Mouse (Mus musculus) stomach, embryonic 14.5 days (tissue): ENCODE measurements around the gene Fxr2. TPM values are rescaled to one million over a fixed set of nuclear protein-coding genes. Genes with fewer than 3 reads are reported as not detected.
A peak's percentile ranks its signal among the peaks of the same experiment; 100 is the strongest.

Experiments used
- ATAC-seq: fragments of 200-750 bp; cut with Nextera tagmentation; 2 replicates; pipeline ENCODE4 v1.8.0; 2017; ENCODE audit warnings: low read depth, moderate TSS enrichment; ENCODE audit not compliant: insufficient number of reproducible peaks, insufficient read depth, low FRiP score
- H3K27ac ChIP-seq: fragments of 300-500 bp; sonication (generic); 2 replicates; pipeline ENCODE4 v1.5.1; 2014; ENCODE audit warnings: mild to moderate bottlenecking, low read length, moderate library complexity, mixed read lengths
- H3K27me3 ChIP-seq: fragments of 300-500 bp; sonication (generic); 2 replicates; pipeline ENCODE4 v1.6.1; 2014; ENCODE audit warnings: low read length, control low read depth, mixed read lengths; ENCODE audit not compliant: control insufficient read depth, insufficient read depth
- H3K36me3 ChIP-seq: fragments of 300-500 bp; sonication (generic); 2 replicates; pipeline ENCODE4 v1.6.1; 2014; ENCODE audit warnings: mild to moderate bottlenecking, control low read depth, low read length, moderate library complexity, mixed read lengths; ENCODE audit not compliant: control insufficient read depth, insufficient read depth
- H3K4me1 ChIP-seq: fragments of 300-500 bp; sonication (generic); 2 replicates; pipeline ENCODE4 v1.6.1; 2014; ENCODE audit warnings: low read length, control low read depth, mixed read lengths; ENCODE audit not compliant: control insufficient read depth, insufficient read depth
- H3K4me2 ChIP-seq: fragments of 300-500 bp; sonication (generic); replicated peaks from 2 replicates; pipeline ENCODE4 v1.6.1; 2014; ENCODE audit warnings: low read depth, low read length, control low read depth
- H3K4me3 ChIP-seq: fragments of 300-500 bp; sonication (generic); 2 replicates; pipeline ENCODE4 v1.5.1; 2014; ENCODE audit warnings: low read depth, low read length, control low read depth
- H3K9ac ChIP-seq: fragments of 300-500 bp; sonication (generic); replicated peaks from 2 replicates; pipeline ENCODE4 v1.6.1; 2014; ENCODE audit warnings: low read depth, mild to moderate bottlenecking, control low read depth, low read length, moderate library complexity, mixed read lengths
- H3K9me3 ChIP-seq: fragments of 300-500 bp; sonication (generic); 2 replicates; pipeline ENCODE4 v1.6.1; 2016; ENCODE audit warnings: low read depth, low read length, control low read depth; ENCODE audit not compliant: control insufficient read depth
- WGBS: fragments of 180-500 bp; shearing (Covaris S2); extraction: QIAGEN DNeasy Blood & Tissue Kit; methylation state at CpG from one replicate; pipeline ENCODE4 v1.1.7; 2014; 5-methylcytosine and 5-hydroxymethylcytosine counted together
- polyA plus RNA-seq: library from polyadenylated mRNA; unstranded; fragments of >200 nt; fragmentation: Nextera tagmentation; extraction: Ambion mirVana; gene quantifications from 2 replicates; pipeline ENCODE4 v1.2.1, GENCODE M21; 2014

Gene Fxr2
- polyA plus RNA-seq, 1 experiment from 2014 or later, result 20.9 TPM

- Histone ChIP-seq H3K9ac (no peak overlapping the region), H3K9me3 (no peaks in the 10 kb centered on the region), H3K27ac (no peak overlapping the region), H3K4me2 (peak overlapping the region; percentile 86), H3K4me1 (peaks cover 16% of the 10 kb centered on the region), H3K27me3 (no peaks in the 10 kb centered on the region), H3K4me3 (peak overlapping the region; percentile 73; the same call in 1 of the 2 replicates), H3K36me3 (peaks cover 35% of the 10 kb centered on the region)
- WGBS, result 91% methylated on average over 30 of the region's 30 CpGs
- ATAC-seq, result no peak
Observed at GRCm38 (mm10) chr11:69680136-69680855, 47.5 kb downstream of the Fxr2 start.

GRCm38 (mm10) chr11:69681314-69682208 is 48.8 kb downstream of the Fxr2 start, which contains the start of gene Senp3:
Senp3 (minus strand) TSS chr11:69682084.
- Histone ChIP-seq H3K27me3 (no peaks in the 10 kb centered on the region), H3K9me3 (no peaks in the 10 kb centered on the region), H3K4me2 (peak within 1 kb of the TSS; percentile 86), H3K4me1 (peaks cover 23% of the 10 kb centered on the region), H3K27ac (peak within 1 kb of the TSS; percentile 95), H3K9ac (peak within 1 kb of the TSS; percentile 82), H3K4me3 (peak within 1 kb of the TSS; percentile 73), H3K36me3 (peaks cover 23% of the 10 kb centered on the region)
- ATAC-seq, result peak; percentile 96
- under 1% methylated on average over 78 of the region's 80 CpGs for WGBS

DNA sequence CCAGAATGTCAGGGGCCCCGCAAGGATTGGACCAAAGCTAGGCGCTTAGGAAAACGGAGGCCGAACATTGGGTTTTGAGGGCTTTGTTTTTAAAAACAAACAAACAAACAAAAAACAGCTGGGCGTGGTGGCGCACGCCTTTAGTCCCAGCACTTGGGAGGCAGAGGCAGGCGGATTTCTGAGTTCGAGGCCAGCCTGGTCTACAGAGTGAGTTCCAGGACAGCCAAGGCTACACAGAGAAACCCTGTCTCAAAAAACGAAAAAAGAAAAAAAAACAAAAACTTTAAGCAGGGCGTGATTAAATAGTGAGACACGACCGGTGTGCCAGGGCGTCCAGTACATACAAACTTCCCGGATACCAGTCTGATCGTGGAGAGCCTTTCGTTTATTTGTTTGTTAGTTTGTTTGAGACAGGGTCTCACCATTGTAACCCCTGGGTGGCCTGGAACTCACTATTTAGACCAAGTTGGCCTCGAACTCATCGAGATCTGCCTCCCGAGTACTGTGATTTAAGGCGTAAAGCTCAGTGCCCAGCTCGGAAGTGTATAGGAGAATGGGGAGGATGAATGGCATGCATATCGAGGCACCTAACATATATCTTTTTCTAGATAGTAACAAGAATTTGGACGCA is 49.5 kb downstream of the Fxr2 start:
- peaks cover 16% of the 10 kb centered on the region for H3K36me3 ChIP-seq
- 23% methylated on average over 24 of the region's 24 CpGs for WGBS
- peaks cover 27% of the 10 kb centered on the region for H3K4me1 ChIP-seq
- no peak; the same call in 1 of the 2 replicates for ATAC-seq
- H3K4me2 ChIP-seq, result peak overlapping the region; percentile 86
- no peaks in the 10 kb centered on the region for H3K27me3 ChIP-seq
- H3K9me3 ChIP-seq, result no peaks in the 10 kb centered on the region
- H3K27ac ChIP-seq, result peak overlapping the region; percentile 95
- peak overlapping the region; percentile 82 for H3K9ac ChIP-seq
- peak overlapping the region; percentile 73 for H3K4me3 ChIP-seq

DNA sequence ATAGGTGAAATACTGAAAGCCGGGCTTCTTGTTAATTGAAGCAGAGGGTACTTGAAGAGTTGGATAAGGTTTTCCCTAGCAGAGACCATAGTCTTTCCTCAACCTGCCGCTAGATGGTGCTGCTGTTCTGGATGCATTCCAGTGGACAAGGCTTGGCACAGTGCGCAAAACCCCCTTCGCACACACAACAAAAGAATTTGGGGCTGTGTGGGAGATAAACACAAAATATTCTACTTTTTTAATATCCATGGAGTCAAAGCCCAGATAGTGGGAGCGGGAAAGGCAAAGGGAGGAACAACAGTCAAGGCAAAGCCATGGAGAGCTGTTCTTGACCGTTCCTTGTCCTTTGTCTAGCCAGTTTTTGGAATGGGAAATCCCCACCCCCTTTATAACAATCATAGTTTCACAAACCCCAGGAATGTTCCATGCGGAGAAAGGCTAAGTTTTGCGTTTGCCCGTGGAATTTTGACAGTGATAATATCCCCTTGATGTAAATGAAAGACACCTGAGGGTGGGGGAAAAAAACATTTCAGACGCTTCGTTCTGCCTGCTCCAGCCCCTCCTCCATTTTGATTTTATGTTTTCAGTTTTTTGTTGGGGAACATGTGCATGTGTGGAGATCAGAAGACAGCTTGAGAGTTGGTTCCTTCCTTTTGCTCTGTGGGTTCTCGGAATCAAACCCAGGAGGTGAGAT is 50.2 kb downstream of the Fxr2 start:
- Histone ChIP-seq H3K36me3 (peaks cover 10% of the 10 kb centered on the region; the same call in 1 of the 2 replicates), H3K4me1 (peaks cover 27% of the 10 kb centered on the region), H3K9ac (0 out of 2 replicates have a peak overlapping the region, but pooled peaks have one; percentile 6), H3K27ac (peak overlapping the region; percentile 29; the same call in 1 of the 2 replicates), H3K4me2 (peak overlapping the region; percentile 86), H3K9me3 (no peaks in the 10 kb centered on the region), H3K27me3 (no peaks in the 10 kb centered on the region), H3K4me3 (peak overlapping the region; percentile 7; the same call in 1 of the 2 replicates)
- 15% methylated on average over 12 of the region's 12 CpGs for WGBS
- no peak for ATAC-seq

GRCm38 (mm10) chr11:69683576-69683975 is 50.8 kb downstream of the Fxr2 start:
- Histone ChIP-seq H3K4me1 (peaks cover 27% of the 10 kb centered on the region), H3K27me3 (no peaks in the 10 kb centered on the region), H3K4me2 (no peak overlapping the region)

GRCm38 (mm10) chr11:69684128-69684745 is 51.4 kb downstream of the Fxr2 start:
- Histone ChIP-seq H3K4me2 (no peak overlapping the region), H3K36me3 (no peaks in the 10 kb centered on the region; the same call in 1 of the 2 replicates), H3K27ac (no peak overlapping the region), H3K4me3 (no peak overlapping the region), H3K9ac (no peak overlapping the region), H3K27me3 (no peaks in the 10 kb centered on the region), H3K9me3 (no peaks in the 10 kb centered on the region), H3K4me1 (peaks cover 26% of the 10 kb centered on the region)
- no peak for ATAC-seq
- WGBS, result 79% methylated on average over 12 of the region's 12 CpGs

More at GRCm38 (mm10) chr11:69683576-69683975, 50.8 kb downstream of the Fxr2 start:
- no peaks in the 10 kb centered on the region for H3K9me3 ChIP-seq
- no peak for ATAC-seq
- H3K9ac ChIP-seq, result no peak overlapping the region
- H3K27ac ChIP-seq, result no peak overlapping the region
- no peak overlapping the region for H3K4me3 ChIP-seq
- peaks cover 4% of the 10 kb centered on the region; the same call in 1 of the 2 replicates for H3K36me3 ChIP-seq
- WGBS, result 76% methylated on average over 7 of the region's 7 CpGs

DNA sequence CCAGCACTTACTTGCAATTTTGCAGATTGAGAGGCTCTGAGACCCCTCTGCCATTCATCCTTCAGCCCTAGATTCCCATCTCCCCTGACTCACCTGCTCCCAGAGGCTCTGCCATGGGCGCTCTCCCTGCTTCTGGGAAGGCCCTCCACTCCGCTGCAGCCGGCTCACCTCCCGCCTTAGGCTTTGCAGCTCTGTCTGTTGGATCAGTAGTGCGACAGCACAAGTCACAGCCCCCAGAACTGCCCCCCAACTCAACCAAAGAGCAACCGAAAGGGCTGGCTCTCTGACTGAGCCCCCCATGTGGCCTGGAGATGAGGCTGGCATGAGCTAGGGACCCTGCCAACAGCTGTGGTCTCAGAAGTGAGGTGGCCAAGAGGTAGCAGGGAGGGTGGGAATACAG is 52.1 kb downstream of the Fxr2 start:
- ATAC-seq, result no peak
- 86% methylated on average over 6 of the region's 6 CpGs for whole genome bisulfite sequencing
- H3K9me3 ChIP-seq, result no peaks in the 10 kb centered on the region
- H3K4me2 ChIP-seq, result no peak overlapping the region
- no peaks in the 10 kb centered on the region for H3K36me3 ChIP-seq
- H3K4me3 ChIP-seq, result no peak overlapping the region
- peaks cover 23% of the 10 kb centered on the region for H3K4me1 ChIP-seq
- no peak overlapping the region for H3K9ac ChIP-seq
- no peaks in the 10 kb centered on the region for H3K27me3 ChIP-seq
- H3K27ac ChIP-seq, result no peak overlapping the region
